Comparison of ENCODE assay signal across 7 mouse cellular contexts in the genomic region with DNA sequence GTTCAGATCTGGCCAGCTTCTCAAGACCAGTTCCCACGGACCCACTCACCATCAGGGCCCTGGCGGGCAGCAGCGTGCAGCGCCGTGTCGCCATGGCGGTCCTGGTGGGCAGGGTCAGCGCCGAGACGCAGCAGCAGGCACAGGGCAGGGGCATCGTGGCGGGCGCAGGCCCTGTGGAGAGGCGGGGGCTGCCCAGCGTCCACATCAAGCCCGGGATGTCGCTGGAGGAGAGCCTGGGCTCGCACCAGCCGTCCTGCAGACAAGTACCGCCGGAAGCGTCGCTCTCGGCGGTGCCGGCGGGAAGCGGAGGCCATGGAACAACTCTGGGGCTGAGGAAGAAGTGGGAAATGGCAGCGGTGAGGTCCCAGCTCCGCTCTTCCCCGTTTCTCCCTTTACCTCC. TPM values are rescaled to one million over a fixed set of nuclear protein-coding genes. Genes with fewer than 3 reads are reported as not detected.
A peak's percentile ranks its signal among the peaks of the same experiment; 100 is the strongest.
DNase-seq lines count a peak whose midpoint lies in the region; ATAC-seq and TF ChIP-seq lines count a peak whose summit lies in the region.

No protein-coding gene starts in this region.

- peak overlapping the region; percentile 90 for H3K4me2 ChIP-seq in embryonic facial prominence, embryonic 13.5 days
- H3K4me2 ChIP-seq in hindbrain, embryonic 15.5 days = peak overlapping the region; percentile 96
- peak overlapping the region; percentile 86 for H3K4me2 ChIP-seq in liver, embryonic 14.5 days (ENCODE audit: low read depth)

- peak overlapping the region; percentile 94 for H3K9ac ChIP-seq in embryonic facial prominence, embryonic 13.5 days
- peak overlapping the region; percentile 66 for H3K9ac ChIP-seq in hindbrain, embryonic 15.5 days
- peak overlapping the region; percentile 76 for H3K9ac ChIP-seq in liver, embryonic 14.5 days (replicated peaks)

- WGBS in embryonic facial prominence, embryonic 13.5 days = 5% methylated on average over 31 of the region's 31 CpGs
- WGBS in hindbrain, embryonic 15.5 days = 7% methylated on average over 30 of the region's 31 CpGs
- 3% methylated on average over 31 of the region's 31 CpGs for WGBS in liver, embryonic 14.5 days (ENCODE audit: insufficient replicate concordance)

- H3K79me3 ChIP-seq in C2C12 (ENCODE audit: low read depth) = peaks cover 23% of the 10 kb centered on the region

- H3K27me3 ChIP-seq in C2C12 (ENCODE audit: control insufficient read depth, insufficient read depth, insufficient read length) (no peaks in the 10 kb centered on the region), G1E (ENCODE audit: insufficient read depth, low read length) (no peaks in the 10 kb centered on the region)
- no peaks in the 10 kb centered on the region for H3K27me3 ChIP-seq in embryonic facial prominence, embryonic 13.5 days
- no peaks in the 10 kb centered on the region for H3K27me3 ChIP-seq in hindbrain, embryonic 15.5 days
- H3K27me3 ChIP-seq in liver, embryonic 14.5 days (ENCODE audit: control insufficient read depth, insufficient read depth, low read length) = no peaks in the 10 kb centered on the region

- H3K4me3 ChIP-seq in C2C12 (ENCODE audit: insufficient read depth, poor library complexity, severe bottlenecking) (peak overlapping the region; percentile 51), G1E (ENCODE audit: low read depth, low read length) (peak overlapping the region; percentile 86)
- peak overlapping the region; percentile 66 for H3K4me3 ChIP-seq in embryonic facial prominence, embryonic 13.5 days
- H3K4me3 ChIP-seq in hindbrain, embryonic 15.5 days = peak overlapping the region; percentile 55
- peak overlapping the region; percentile 69 for H3K4me3 ChIP-seq in liver, embryonic 14.5 days (ENCODE audit: insufficient read depth in 1 of 2, low read depth in 2 of 2, low read length in 2 of 2)

- H3K4me1 ChIP-seq in G1E (ENCODE audit: insufficient read depth, low read depth, low read length) = peaks cover 63% of the 10 kb centered on the region
- H3K4me1 ChIP-seq in embryonic facial prominence, embryonic 13.5 days = peaks cover 34% of the 10 kb centered on the region
- H3K4me1 ChIP-seq in hindbrain, embryonic 15.5 days (replicated peaks) = peaks cover 48% of the 10 kb centered on the region
- peaks cover 0 to 5% of the 10 kb centered on the region in 2 experiments; a peak in 1 of 4 replicates for H3K4me1 ChIP-seq in liver, embryonic 14.5 days (replicated peaks; ENCODE audit: control insufficient read depth in 2 of 2, insufficient read depth in 2 of 2, low read length in 1 of 2)

- DNase-seq in G1E (ENCODE audit: low spot score) = no peak
- no peak for DNase-seq in liver, embryonic 14.5 days (ENCODE audit: low read depth in 3 of 3, low spot score in 3 of 3)
- DNase-seq in retina, embryonic 14.5 days (ENCODE audit: low spot score) = peak; percentile 52
- DNase-seq in right cerebral cortex, postnatal 36 days (ENCODE audit: low spot score in 2 of 2) = no peak

- TF ChIP-seq CTCF in C2C12 (IDR thresholded peaks at IDR 0.05; ENCODE audit: control insufficient read depth, insufficient read depth, insufficient read length) (no peak), G1E (IDR thresholded peaks at IDR 0.05; ENCODE audit: low read depth, low read length) (no peak)
- no peak for TF ChIP-seq CTCF in liver, embryonic 14.5 days (IDR thresholded peaks at IDR 0.05; ENCODE audit: low read depth)

- peak overlapping the region; percentile 97 for H3K27ac ChIP-seq in embryonic facial prominence, embryonic 13.5 days
- peak overlapping the region; percentile 95 for H3K27ac ChIP-seq in hindbrain, embryonic 15.5 days (replicated peaks)
- H3K27ac ChIP-seq in liver, embryonic 14.5 days = peak overlapping the region; percentile 86

- H3K36me3 ChIP-seq in C2C12 (ENCODE audit: control insufficient read depth, insufficient read depth) (peaks cover 28% of the 10 kb centered on the region), G1E (replicated peaks) (peaks cover 69% of the 10 kb centered on the region)
- H3K36me3 ChIP-seq in embryonic facial prominence, embryonic 13.5 days = peaks cover 29% of the 10 kb centered on the region
- H3K36me3 ChIP-seq in hindbrain, embryonic 15.5 days = peaks cover 4% of the 10 kb centered on the region; the same call in 1 of the 2 replicates
- H3K36me3 ChIP-seq in liver, embryonic 14.5 days (replicated peaks; ENCODE audit: control insufficient read depth, insufficient read depth, low read depth) = peaks cover 7% of the 10 kb centered on the region

- peak overlapping the region; percentile 90 for H3ac ChIP-seq in C2C12 (ENCODE audit: control insufficient read depth, insufficient read length, low read depth)

- TF ChIP-seq EP300 in liver, embryonic 14.5 days (IDR thresholded peaks at IDR 0.05; ENCODE audit: low read depth) = no peak

- no peak for ATAC-seq in G1E (ENCODE audit: extremely low read depth, insufficient number of reproducible peaks, low FRiP score, poor library complexity, severe bottlenecking)
- no peak for ATAC-seq in embryonic facial prominence, embryonic 13.5 days (ENCODE audit: insufficient number of reproducible peaks, insufficient read depth, low FRiP score, low TSS enrichment, low read depth)
- ATAC-seq in hindbrain, embryonic 15.5 days (ENCODE audit: low FRiP score, low read depth) = no peak
- ATAC-seq in liver, embryonic 14.5 days (ENCODE audit: insufficient read depth) = peak; percentile 3; the same call in 1 of the 2 replicates

- H3K79me2 ChIP-seq in C2C12 (ENCODE audit: control insufficient read depth, insufficient read depth) = peaks cover 54% of the 10 kb centered on the region

- no peaks in the 10 kb centered on the region for H3K9me3 ChIP-seq in G1E (replicated peaks)
- H3K9me3 ChIP-seq in embryonic facial prominence, embryonic 13.5 days = no peaks in the 10 kb centered on the region
- no peaks in the 10 kb centered on the region for H3K9me3 ChIP-seq in hindbrain, embryonic 15.5 days
- no peaks in the 10 kb centered on the region for H3K9me3 ChIP-seq in liver, embryonic 14.5 days (ENCODE audit: control insufficient read depth, low read length)

TF ChIP-seq in C2C12, 6 proteins besides CTCF, POLR2A, EP300 and RAD21:
- TF ChIP-seq MYOD1 (IDR thresholded peaks at IDR 0.05; ENCODE audit: control insufficient read depth, insufficient read length, low read depth) (no peak), MAX (IDR thresholded peaks at IDR 0.05) (no peak), CEBPB (IDR thresholded peaks at IDR 0.05; ENCODE audit: low read depth) (no peak), MYOG (IDR thresholded peaks at IDR 0.05; ENCODE audit: control insufficient read depth, extremely low read depth, insufficient read length) (no peak), USF1 (IDR thresholded peaks at IDR 0.05; ENCODE audit: low read depth) (no peak), FOSL1 (IDR thresholded peaks at IDR 0.05; ENCODE audit: insufficient read depth, low read length, poor library complexity, severe bottlenecking) (no peak)

RNA-seq across cellular contexts. Expression of a gene that starts 0.7 kb away (rescaled TPM):
- polyA plus RNA-seq in C2C12 (2012; fragmentation: generic; extraction: Trizol) (20.1 TPM), G1E (2012) (37.3 and 41.6 TPM in 2 replicates)
- total RNA-seq in G1E (2014; fragmentation: Nextera tagmentation) (7.0 and 14.1 TPM in 2 replicates), G1E (2017) (8.6 and 12.1 TPM in 2 replicates)
- 10.4 and 12.0 TPM in 2 replicates for polyA plus RNA-seq in embryonic facial prominence, embryonic 13.5 days (2015; fragmentation: Nextera tagmentation; extraction: Ambion mirVana)
- 10.8 and 12.0 TPM in 2 replicates for polyA plus RNA-seq in hindbrain, embryonic 15.5 days (2015; fragmentation: Nextera tagmentation; extraction: Ambion mirVana)
- polyA plus RNA-seq in liver, embryonic 14.5 days (2012; rRNA removed) = 3.6 and 4.2 TPM in 2 replicates
- polyA plus RNA-seq in liver, embryonic 14.5 days (2014; fragmentation: Nextera tagmentation; extraction: Ambion mirVana) = 1.1 and 1.3 TPM in 2 replicates

RNA-seq across cellular contexts. Expression of a gene that starts 1.4 kb away (rescaled TPM):
- polyA plus RNA-seq in C2C12 (2012; fragmentation: generic; extraction: Trizol) (1.4 TPM), G1E (2012) (2.4 and 2.8 TPM in 2 replicates)
- total RNA-seq in G1E (2014; fragmentation: Nextera tagmentation) (3.0 and 5.0 TPM in 2 replicates), G1E (2017) (3.2 TPM in 2 replicates)
- polyA plus RNA-seq in embryonic facial prominence, embryonic 13.5 days (2015; fragmentation: Nextera tagmentation; extraction: Ambion mirVana) = 3.9 and 4.1 TPM in 2 replicates
- 99.1 and 110 TPM in 2 replicates for polyA plus RNA-seq in hindbrain, embryonic 15.5 days (2015; fragmentation: Nextera tagmentation; extraction: Ambion mirVana)
- 1.8 and 1.9 TPM in 2 replicates for polyA plus RNA-seq in liver, embryonic 14.5 days (2012; rRNA removed)
- polyA plus RNA-seq in liver, embryonic 14.5 days (2014; fragmentation: Nextera tagmentation; extraction: Ambion mirVana) = 0.76 and 0.97 TPM in 2 replicates

RNA-seq across cellular contexts. Expression of a gene that starts 6.6 kb away (rescaled TPM):
- polyA plus RNA-seq in C2C12 (2012; fragmentation: generic; extraction: Trizol) (330 TPM), G1E (2012) (362 and 363 TPM in 2 replicates)
- total RNA-seq in G1E (2014; fragmentation: Nextera tagmentation) (424 and 464 TPM in 2 replicates), G1E (2017) (171 and 174 TPM in 2 replicates)
- 498 and 543 TPM in 2 replicates for polyA plus RNA-seq in embryonic facial prominence, embryonic 13.5 days (2015; fragmentation: Nextera tagmentation; extraction: Ambion mirVana)
- polyA plus RNA-seq in hindbrain, embryonic 15.5 days (2015; fragmentation: Nextera tagmentation; extraction: Ambion mirVana) = 361 and 365 TPM in 2 replicates
- 161 and 199 TPM in 2 replicates for polyA plus RNA-seq in liver, embryonic 14.5 days (2012; rRNA removed)
- 127 and 143 TPM in 2 replicates for polyA plus RNA-seq in liver, embryonic 14.5 days (2014; fragmentation: Nextera tagmentation; extraction: Ambion mirVana)

RNA-seq across cellular contexts. Expression of a gene that starts 14.3 kb away (rescaled TPM):
- polyA plus RNA-seq in C2C12 (2012; fragmentation: generic; extraction: Trizol) (not detected), G1E (2012) (not detected in 2 replicates)
- total RNA-seq in G1E (2014; fragmentation: Nextera tagmentation) (not detected in 2 replicates), G1E (2017) (0.38 and 0.52 TPM in 2 replicates)
- polyA plus RNA-seq in embryonic facial prominence, embryonic 13.5 days (2015; fragmentation: Nextera tagmentation; extraction: Ambion mirVana) = not detected in 2 replicates
- polyA plus RNA-seq in hindbrain, embryonic 15.5 days (2015; fragmentation: Nextera tagmentation; extraction: Ambion mirVana) = 0.43 and 0.55 TPM in 2 replicates
- polyA plus RNA-seq in liver, embryonic 14.5 days (2012; rRNA removed) = 0.19 and 0.21 TPM in 2 replicates
- not detected in 2 replicates for polyA plus RNA-seq in liver, embryonic 14.5 days (2014; fragmentation: Nextera tagmentation; extraction: Ambion mirVana)

RNA-seq across cellular contexts. Expression of a gene that starts 27.6 kb away (rescaled TPM):
- polyA plus RNA-seq in C2C12 (2012; fragmentation: generic; extraction: Trizol) = 23.5 TPM
- 50.2 and 53.6 TPM in 2 replicates for total RNA-seq in G1E (2014; fragmentation: Nextera tagmentation)
- 109 and 115 TPM in 2 replicates for total RNA-seq in G1E (2017)
- polyA plus RNA-seq in G1E (2012) = 88.5 and 106 TPM in 2 replicates
- polyA plus RNA-seq in embryonic facial prominence, embryonic 13.5 days (2015; fragmentation: Nextera tagmentation; extraction: Ambion mirVana) = 28.7 and 30.7 TPM in 2 replicates
- 118 and 128 TPM in 2 replicates for polyA plus RNA-seq in hindbrain, embryonic 15.5 days (2015; fragmentation: Nextera tagmentation; extraction: Ambion mirVana)
- 29.2 and 37.1 TPM in 2 replicates for polyA plus RNA-seq in liver, embryonic 14.5 days (2012; rRNA removed)
- 55.6 and 57.2 TPM in 2 replicates for polyA plus RNA-seq in liver, embryonic 14.5 days (2014; fragmentation: Nextera tagmentation; extraction: Ambion mirVana)

Comparison
In these comparisons a context has a peak if more than half of its experiments do, and no peak if none do; other contexts are left out.
1. RNA of a gene that starts 1.4 kb away (polyA plus RNA-seq): 99.1 to 110 TPM in hindbrain, embryonic 15.5 days; 3.9 to 4.1 TPM in embryonic facial prominence, embryonic 13.5 days, 2.4 to 2.8 TPM in G1E, 0.76 to 1.9 TPM in liver, embryonic 14.5 days and 1.4 TPM in C2C12 (single experiment); every median in the first group is over 10 times any median in the second.
2. Peak in every context shown above with its lines, with median percentiles within 50 percentile points of each other: H3K4me3 ChIP-seq, H3K27ac ChIP-seq, H3K4me2 ChIP-seq and H3K9ac ChIP-seq.